Mouse (Mus musculus): Measurements from ENCODE around the gene Cdk17.

GRCm38 (mm10) chr10:93279062-93279461 lies 118.4 kb downstream of the Cdk17 start:
- TF ChIP-seq CTCF (IDR thresholded peaks at IDR 0.05; ENCODE audit: low read depth): no peak
- no peak for TF ChIP-seq EP300 (IDR thresholded peaks at IDR 0.05; ENCODE audit: low read depth)
